Mouse (Mus musculus): Measurements from ENCODE around the gene Cyp26b1.
"Not testable (repeated sequence)": the region's sequence is repeated elsewhere in the genome, so short reads cannot be mapped to it uniquely, and the experiment has no call there.

The Cyp26b1 gene

DNA sequence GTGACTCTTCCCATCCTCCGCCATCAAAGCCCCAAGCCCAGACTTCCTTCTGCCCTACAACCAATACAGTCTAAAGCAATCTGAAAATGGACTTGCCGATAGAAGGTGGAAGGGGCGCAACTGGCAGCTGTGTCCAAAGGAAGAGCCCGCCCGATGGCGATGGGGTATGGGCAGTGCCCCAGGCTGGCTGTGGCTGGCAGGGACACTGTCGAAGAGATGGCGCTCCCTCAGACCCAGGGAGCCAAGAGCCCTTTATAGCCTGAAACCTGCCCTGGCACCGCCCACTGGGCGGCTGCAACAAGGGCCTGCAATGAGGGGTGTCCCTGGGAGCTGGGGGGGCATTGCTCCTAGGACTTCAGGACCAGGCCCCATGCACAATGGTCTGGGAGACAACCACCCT is at the start of gene Cyp26b1:
TSS of gene Cyp26b1 (minus strand) at position 216 of the 400 bp plus-strand sequence.
- DNase-seq (ENCODE audit: low read depth), result no peak

DNA sequence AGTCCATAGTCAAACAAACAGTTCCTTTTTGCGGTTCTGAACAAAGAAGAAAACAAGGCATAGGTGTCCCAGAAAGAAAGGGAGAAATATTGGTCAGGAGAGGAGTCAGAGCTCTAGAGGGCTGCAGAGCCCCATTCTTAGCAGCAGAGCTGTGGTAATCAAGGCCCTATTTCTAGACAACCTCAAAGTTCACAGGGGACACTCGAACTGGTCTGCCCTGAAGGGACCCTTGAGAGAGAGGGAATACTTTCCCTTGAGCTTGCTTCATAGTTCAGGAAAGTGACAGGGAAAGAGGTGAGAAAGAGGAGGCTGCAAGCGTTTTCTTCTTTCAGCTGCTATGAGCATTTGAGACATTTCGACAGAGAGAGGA is 47.3 kb upstream of the Cyp26b1 start:
- no peak for DNase-seq (ENCODE audit: low read depth)

- peak; percentile 67 for DNase-seq (ENCODE audit: low read depth)
Measured at GRCm38 (mm10) chr6:84640324-84641061, 46.8 kb upstream of the Cyp26b1 start.

DNA sequence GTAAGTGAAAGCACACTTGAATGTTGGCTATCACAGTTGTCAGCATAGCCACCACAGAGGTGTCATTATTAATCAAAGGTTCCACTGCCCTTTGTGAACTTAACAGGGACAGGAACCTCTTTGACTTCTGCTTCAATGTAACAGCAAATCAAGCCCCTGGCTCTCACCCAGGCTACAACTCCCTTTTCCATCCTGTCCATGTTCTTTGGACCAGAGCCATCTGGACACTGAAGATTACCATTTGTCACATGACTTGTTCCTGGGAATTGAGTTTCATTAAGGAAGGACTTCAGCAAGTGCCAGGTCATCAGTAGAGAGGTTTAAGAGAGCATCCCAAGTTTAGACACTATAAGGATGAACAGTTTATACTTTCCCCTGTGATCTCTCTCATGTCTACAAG is 44.5 kb upstream of the Cyp26b1 start:
- no peak for DNase-seq (ENCODE audit: low read depth)

DNA sequence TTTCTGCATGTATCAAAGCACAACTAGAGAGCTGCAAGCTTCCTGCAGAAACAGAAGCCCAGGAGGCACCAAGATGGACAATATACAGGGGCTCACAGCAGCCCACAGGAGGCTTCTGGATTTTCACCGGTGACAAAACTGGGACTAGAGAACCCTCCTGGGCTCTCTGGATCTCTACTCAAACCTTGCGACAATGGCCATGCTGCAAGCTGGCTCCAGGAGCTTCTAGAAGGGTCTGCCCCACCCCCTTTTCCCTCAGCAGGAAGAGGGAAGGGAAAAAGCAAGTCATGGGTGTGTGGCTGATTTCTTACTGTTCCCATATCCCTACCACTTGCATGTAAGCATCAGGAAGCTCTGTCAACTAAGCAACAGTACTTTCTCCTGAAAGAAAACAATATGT is 37.9 kb upstream of the Cyp26b1 start:
- no peak for DNase-seq (ENCODE audit: low read depth)

GRCm38 (mm10) chr6:84630276-84630675 is 36.6 kb upstream of the Cyp26b1 start:
- DNase-seq (ENCODE audit: low read depth), result no peak

DNA sequence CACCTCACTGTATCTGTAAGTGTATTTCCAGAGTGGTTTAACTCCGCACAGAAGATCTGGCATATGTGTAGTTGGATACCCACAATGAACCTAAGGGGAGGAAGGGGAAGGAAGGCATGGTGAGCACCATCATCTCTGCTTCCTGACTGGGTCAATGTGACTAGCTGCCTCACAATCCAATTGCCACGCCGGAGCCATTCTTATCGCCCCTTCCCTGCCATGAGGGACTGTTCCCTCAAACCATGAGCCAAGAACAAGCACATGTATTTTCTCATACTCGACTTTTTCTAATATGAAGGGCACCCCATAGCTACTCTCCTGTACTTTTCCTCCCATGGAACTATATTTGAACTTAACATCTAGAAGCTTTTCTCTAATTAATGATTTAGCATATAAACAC is 35.1 kb upstream of the Cyp26b1 start:
- DNase-seq (ENCODE audit: low read depth), result no peak

GRCm38 (mm10) chr6:84626398-84626797 is 32.7 kb upstream of the Cyp26b1 start:
- no peak for DNase-seq (ENCODE audit: low read depth)

- no peak for DNase-seq (ENCODE audit: low read depth)
Measured at GRCm38 (mm10) chr6:84619166-84619565, 25.5 kb upstream of the Cyp26b1 start.

DNA sequence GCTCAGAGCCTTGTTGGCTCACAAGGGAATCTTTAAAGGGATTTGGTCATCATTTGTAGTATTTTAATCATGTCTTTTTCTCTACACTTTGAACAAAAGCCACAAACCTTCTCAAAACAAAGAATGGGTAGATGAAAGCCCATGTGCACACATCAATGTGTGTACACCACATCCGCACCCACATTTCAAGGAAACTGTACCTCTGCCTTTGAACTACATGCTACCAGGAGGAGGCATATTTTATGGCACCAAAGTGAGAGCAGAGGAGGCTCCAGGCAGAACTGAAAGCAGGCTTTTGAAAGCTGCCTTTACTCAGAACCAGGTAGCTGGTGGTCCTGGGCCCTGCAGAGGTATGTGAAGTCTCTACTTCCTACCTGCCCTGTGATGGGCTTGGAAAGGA is 23.3 kb upstream of the Cyp26b1 start:
- DNase-seq (ENCODE audit: low read depth), result no peak

DNA sequence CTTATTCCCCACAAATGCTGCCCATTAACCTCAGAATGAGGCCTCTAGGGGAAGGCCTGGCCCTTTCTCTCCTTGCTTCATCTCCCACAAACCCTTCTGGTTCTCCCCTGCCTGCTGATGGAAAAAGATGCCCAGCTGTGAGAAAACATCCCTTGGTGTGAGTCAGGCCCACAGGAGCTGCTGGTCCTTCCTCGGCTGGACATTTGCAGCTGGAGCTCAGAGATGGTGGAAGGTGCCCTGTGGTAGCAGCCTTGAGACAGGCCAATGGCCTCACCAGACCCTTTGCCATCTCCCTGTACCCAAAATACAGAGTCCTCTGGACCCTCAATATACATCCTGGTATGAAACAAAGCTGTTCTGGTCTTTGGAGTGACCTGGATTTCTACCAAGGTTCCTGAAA is 22.9 kb upstream of the Cyp26b1 start:
- DNase-seq (ENCODE audit: low read depth), result no peak

GRCm38 (mm10) chr6:84613561-84613960 is 19.9 kb upstream of the Cyp26b1 start:
- no peak for DNase-seq (ENCODE audit: low read depth)

- no peak for DNase-seq (ENCODE audit: low read depth)
Measured at GRCm38 (mm10) chr6:84601136-84601889, 7.6 kb upstream of the Cyp26b1 start.

GRCm38 (mm10) chr6:84599296-84599695 is 5.6 kb upstream of the Cyp26b1 start:
- DNase-seq (ENCODE audit: low read depth), result not testable (repeated sequence)

DNA sequence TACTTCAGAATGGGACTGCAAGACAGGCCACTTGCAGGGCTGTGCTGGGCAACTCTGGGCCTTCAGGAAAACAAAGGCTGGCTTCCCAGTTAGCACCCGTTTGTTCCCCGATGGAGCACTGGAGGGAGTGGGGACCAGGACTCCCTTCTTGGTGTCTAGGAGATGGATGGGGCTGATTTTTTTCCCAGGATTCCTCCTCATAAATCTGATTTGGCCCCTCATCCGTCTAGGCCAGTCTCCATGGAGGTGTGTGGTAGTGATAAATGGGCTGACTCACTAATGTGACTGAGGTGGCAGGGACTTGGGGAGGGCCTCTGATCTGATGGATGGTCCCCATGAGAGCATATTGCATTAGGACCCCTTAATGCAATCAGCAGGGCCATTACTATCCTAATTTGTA is 5.0 kb upstream of the Cyp26b1 start:
- DNase-seq (ENCODE audit: low read depth), result no peak

GRCm38 (mm10) chr6:84594626-84595025 is 918 bp upstream of the Cyp26b1 start:
- no peak for DNase-seq (ENCODE audit: low read depth)

DNA sequence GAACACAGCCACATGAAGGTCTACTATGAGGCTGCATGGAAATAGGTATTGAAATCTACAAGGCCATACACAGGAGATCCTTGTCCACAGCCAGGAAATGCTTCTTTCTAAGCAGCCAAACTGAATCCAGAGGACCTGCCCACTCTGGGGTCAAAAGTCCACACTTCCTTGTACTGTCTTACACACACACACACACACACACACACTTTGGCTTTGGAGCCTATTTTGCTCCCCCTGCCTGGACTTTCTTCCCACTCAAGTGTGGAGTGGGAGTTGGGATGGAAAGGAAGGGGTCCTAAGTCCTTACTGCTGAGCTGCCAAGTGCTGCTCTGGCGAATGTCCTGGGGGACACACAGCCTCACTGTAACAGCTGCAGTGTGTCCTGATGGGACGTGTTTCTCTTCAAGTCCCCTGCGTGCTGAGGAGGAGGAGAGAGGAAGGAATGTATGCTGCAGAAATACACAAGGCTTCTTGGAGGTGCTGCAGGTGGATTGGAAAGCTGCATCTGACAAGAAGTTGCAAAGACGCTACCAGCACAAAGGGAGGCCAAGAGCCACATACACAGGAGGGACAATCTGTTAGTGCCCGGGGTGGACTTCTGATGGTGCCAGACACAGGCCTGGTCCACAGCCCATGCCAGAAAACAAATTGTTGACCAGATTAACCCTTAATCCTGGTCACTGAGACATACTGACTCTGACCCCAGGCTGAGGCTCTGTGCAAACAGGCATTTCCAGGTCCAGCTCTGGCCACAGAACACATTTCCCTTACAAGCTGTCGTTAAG is 2.6 kb downstream of the Cyp26b1 start:
- peak; percentile 12 for DNase-seq (ENCODE audit: low read depth)

GRCm38 (mm10) chr6:84589742-84590686 is 3.7 kb downstream of the Cyp26b1 start:
- peak; percentile 84 for DNase-seq (ENCODE audit: low read depth)

DNA sequence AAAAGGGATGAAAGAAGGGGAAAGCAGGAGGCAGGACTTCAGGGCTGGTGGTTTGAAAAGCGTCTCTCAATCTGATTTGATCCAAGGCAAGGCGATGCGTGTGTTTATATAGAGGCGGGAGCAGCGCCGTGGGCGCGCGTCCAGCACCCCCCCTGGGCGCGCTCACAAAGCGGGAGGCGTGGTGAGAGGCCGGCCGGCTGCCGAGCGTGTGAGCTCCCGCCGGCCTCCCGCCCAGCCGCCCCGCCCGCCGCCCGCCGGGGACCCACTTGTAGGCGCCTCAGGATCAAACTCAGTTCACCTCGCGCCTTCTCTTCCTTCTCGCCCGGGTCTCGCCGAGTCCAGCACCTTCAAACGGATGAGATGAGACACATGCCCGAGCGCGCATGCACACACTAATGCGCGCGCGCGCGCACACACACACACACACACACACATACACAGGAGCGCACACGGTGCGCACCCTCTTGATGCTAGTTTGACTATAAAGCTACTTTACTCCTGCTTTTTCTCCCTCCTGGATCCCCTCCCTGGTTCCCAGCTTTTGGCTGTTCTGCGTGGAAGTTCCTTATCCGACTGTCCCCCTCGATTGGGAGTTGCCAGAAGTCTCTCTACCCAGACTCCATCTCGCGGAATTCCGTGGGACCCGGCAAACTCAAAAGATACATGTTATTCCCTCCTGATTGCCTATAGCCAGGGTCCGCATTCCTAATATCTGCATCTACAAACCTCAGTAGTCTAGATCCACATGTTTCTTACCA is 4.6 kb downstream of the Cyp26b1 start:
- DNase-seq (ENCODE audit: low read depth), result peak; percentile 75

DNA sequence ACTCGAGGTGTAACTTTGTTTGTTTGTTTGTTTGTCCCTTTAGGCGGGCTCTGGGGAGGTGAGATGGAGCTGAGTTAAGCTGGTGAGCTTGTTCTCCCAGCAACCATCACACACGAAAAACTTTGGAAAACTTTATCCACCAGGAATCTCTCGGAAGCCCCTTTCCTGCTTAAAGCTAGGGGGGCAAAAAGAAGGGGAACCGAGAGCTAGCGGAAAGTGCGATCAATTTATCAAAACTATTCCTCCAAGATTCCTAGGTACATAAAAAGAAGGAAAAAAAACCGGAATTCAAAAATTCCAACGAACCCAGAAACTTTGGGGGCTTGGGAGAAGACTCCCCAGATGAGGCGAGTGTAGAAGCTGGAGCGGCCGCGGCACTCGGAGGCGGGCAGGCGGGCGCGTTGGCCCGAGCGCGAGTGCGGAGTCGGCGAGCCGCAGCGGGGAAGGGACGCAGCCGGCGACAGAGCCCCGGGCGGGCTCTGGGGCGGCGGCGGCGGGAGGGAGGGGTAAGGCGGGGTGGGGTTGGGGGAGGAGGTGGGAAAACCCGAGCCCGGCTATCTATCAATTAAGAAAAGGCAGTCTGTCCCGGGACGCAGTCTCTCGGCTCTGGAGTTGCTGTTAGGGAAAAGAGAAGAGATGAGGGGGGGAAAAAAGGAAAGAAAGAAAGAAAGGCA is 5.3 kb downstream of the Cyp26b1 start:
- no peak for DNase-seq (ENCODE audit: low read depth)
